Mouse (Mus musculus): ENCODE results near the gene Clpb. TPM values are rescaled to one million over a fixed set of nuclear protein-coding genes. Genes with fewer than 3 reads are reported as not detected.

Clpb gene
- polyA plus RNA-seq, 2 experiments from 2014 or later: 8.8 to 13.3 TPM

DNA sequence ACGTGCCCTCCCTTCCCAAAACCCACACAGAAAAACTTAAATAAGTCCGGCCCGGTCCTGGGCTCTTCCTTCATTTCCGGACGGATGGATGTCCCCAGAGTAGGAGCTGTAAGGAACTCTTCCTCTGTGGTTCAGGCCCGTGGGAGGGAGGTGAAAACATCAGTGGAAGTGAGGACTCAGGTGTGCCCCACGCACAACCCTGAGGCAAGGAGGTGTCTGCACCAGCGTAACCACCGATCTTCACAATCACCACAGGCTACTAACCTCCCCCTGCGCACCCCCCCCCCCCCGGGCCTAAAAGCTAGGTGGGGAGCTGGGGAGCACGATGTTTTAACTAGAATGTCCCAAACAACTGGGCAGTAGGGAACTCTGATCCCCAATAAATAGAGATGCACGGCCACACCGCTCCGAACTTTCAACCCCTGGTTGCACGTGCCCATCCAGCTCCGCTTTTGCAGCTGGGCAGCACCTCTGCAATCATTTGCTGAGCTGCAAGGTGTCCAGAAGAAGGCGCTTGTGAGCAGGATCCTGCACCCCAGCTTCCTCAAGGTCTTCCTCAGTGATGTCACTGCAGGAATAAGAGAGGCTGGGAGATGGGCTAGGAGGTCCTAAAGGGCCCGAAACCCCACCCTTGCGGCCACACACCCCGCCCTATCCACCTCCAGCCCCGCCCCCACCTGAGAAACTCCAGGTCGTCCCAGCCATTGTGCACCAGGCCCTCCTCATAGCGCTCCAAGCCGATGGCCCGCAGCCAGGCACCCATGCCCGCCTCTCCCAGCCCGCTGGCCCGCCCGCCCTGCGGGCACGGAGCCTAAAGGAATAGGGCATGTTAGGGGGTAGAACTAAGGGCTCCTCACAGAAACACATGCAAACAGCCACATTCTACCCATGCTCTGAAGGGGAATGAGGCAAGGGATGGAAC lies 159.7 kb downstream of the Clpb start:
- ATAC-seq: no peak

DNA sequence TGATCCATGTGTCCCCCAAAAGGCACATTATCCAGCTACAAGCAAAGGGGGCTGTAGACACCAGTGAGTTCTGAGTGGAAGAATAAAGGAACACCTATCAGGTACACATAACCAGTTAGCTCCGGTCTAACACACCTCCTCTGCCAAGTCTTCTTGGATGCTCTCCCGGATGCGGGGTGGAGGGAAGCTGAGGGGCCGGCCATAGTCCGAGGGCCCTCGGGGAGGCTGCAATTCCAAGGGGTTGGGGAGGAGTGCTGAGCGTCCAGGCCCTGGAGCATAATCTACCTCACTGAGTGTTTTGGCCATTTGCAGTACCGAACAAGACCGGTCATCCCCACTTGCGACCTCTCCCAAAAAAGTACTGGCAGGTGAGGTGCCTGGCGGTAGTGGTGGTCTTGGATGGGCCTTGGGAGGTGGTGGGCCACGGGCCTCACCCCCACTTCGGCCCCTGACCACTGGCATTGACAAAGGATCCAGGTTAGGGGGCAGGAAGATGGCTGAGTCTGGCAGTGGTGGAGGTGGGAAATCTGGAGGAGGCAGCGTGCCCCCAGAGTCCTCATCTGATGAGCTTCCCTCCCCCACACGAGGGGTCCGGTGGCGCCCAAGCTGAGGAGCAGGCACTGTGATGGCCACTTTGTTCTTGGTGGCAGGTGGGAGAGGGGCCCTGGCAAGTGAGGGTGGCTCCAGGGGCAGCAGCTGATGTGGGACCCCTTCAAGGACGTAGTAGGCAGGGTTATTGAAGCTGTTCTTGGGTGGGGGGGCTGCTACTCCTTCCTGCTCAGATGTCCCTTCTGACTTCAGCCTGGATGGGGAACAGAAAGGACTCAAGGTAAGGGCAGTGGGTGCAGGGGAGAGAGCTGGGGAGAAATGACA lies 160.6 kb downstream of the Clpb start:
- no peak for ATAC-seq

DNA sequence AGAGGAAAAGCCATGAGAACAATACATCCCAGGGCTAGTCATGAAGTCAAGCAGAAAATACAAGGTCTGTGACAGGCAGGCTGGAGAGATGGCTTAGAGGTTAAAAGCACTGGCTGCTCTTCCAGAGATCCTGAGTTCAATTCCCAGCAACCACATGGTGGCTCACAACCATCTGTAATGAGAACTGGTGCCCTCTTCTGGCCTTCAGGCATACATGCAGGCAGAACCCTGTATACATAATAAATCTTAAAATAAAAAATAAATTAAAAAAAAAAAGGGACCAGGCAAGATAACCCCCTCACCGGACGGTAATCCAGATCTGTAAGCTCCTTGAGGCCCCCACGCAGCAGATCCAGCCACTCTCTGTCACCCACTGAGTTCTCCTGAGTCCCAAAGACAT lies 166.9 kb downstream of the Clpb start:
- no peak for ATAC-seq

DNA sequence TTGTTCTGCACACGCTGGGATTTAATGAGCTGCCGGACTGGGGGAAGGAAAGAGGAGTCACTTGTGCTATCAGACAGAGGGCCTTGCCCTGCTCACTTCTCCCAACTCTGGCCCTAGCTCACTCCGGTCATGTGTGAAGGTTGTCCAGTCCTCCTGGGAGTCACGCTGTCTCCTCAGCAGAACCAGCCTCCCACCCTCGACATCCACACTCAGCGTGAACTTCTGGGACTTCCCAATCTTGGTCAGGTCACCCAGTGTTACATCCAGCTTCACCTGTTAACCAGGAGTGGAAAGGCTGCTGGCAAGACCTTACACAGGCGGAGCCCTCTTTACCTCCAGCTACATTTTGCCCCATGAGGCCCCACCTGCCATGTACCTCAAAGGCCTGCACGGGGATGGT lies 168.0 kb downstream of the Clpb start:
- ATAC-seq: no peak

DNA sequence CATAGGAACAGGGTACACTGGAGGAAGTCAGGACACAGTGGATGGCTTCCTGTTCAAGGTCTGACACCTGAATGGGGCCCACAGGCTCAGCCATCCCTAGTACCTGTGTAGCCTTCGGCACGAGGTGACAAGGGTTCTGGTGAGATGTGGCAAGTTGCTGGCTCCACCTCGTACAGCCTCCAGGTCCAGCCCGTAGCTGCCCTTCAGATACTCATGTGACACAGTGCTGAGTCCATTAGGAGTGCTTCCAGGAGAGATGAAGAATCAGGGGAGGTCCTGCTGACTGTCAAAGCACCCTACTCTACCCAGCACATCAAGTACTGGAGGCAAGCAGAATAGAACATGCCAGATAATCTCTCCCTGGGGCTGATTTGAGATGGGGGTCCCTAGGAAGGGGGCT lies 168.9 kb downstream of the Clpb start:
- ATAC-seq: no peak

DNA sequence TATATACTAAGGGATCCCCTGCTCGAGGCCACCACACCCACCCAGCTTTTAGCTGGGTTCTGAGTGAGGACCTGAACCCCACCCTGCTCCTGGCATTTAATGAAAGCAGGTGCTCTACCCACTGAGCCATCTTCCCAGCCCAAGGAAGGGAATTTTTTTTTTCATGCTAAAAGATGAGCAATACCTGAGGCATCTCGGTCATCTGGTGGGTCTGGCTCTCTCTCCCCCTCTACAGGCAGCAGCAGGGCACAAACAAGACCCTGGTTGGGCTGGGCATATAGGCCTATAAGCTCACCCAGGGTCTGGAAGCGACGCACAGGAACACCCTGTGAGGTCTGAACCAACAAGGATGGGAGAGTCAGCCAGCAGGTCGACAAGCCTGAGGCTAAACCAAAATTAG lies 169.9 kb downstream of the Clpb start:
- no peak for ATAC-seq

DNA sequence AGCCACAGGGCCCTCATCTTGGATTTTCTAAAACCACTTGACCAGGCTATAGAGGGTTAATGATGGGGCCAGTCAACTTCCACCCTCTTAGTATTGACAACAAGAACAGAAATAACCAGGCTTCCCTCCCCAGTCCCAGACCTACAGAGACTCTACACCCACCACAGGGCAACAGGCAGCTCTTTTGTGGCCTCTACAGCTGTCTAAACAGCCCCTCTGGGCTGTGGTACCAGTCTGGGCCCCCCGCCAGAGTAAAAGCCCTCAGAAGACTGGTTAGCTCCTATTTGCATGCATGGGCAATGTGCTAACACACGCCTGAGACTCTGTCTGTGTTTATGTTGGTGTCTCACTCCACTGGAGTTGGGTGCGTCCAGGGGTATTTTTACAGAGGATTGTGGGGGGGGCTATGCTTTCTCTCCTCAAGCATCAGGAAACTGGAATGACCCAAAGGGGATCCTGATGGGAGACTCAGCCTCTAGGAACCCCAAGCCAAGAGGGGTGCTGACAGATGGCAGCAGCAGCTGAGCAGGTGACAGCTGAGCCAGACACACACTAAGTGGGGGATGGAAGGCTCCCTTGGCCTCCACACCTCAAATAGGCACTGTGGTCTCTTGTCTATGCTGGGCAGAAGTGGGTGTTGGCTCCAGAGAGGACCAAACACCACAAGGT lies 170.6 kb downstream of the Clpb start:
- ATAC-seq: no peak

DNA sequence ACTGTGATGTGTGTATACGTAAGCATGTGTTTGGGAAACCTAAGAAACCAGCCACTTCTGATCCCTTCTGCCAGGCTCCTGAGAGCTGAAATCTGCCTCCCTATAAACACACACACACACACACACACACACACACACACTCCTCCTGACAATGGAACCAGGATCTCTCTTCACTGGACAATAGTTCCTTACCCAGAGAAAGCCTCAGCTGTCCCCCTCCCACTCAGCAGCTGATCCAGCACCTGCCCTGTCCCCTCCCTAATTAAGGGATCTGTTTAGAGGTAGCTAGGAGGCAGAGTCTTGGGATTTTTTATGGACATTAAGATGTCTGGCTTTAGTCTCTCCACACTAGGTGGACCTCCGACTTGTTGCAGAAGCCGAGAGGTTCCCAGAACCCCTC lies 171.5 kb downstream of the Clpb start:
- no peak for ATAC-seq

DNA sequence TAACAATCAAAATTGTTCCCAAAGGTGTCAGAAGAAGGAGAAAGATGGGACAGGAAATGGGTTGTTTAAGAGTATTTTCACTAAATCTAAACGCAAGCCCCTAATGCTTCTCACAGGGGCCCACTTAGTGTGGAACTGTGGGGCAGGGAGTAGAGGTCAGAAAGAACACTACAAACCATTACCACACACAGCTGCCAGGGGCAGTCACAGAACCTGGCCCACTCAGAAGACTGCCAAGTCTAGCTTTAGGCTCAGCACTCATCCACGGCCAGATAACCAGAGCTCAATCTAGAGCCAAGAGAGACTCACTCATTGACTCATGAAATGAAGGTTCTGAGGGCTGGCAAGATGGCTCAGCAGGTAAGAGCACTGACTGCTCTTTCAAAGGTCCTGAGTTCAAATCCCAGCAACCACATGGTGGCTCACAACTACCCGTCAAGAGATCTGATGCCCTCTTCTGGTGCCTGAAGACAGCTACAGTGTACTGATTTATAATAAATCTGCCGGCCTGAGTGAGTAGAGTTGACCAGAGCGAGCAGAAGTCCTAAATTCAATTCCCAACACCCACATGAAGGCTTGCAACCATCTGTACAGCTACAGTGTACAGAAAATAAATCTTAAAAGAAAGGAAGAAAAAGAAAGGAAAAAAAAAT lies 172.2 kb downstream of the Clpb start:
- ATAC-seq: no peak

DNA sequence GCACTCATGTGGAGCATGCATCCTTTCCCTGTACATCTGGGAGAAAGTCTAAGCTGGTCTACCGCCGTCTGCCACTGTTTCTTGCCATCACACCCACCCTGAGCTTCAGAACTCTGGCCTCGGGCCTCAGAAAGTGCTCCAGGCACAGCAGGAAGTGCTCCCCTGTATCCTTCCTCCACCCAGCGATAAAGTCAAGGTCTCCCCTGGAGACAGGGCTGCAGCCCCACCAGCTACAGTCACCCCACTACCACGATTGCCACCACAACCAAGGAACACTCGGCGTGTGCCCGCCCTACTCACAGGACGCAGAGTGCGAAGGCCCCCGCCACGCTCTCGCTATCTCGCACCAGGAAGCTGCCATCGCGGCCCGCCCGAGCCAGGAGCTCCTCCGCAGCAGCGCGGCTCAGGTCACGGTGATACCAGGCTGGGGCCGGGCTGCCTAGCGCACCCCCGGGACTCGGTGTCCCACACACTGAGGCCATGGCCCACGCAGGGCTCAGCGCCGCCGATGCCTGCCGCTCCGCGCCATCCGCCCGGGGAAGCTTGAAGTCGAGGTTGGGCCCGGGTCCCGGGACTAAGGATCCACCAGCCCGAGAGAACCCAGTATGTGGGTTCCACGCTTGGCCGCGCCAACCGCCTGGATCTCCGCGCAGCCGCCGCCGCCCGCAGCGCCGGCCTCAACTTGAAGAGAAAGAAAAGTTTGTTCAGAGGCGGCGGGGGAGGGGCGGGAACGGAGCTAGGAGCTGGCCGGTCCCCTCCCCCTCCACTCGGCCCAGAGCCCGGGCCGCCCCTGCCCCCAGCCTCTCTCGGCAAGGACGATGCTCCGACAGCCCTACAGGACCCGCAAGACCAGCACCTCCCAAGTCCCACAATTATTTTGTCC lies 173.1 kb downstream of the Clpb start:
- ATAC-seq: peak; percentile 51

DNA sequence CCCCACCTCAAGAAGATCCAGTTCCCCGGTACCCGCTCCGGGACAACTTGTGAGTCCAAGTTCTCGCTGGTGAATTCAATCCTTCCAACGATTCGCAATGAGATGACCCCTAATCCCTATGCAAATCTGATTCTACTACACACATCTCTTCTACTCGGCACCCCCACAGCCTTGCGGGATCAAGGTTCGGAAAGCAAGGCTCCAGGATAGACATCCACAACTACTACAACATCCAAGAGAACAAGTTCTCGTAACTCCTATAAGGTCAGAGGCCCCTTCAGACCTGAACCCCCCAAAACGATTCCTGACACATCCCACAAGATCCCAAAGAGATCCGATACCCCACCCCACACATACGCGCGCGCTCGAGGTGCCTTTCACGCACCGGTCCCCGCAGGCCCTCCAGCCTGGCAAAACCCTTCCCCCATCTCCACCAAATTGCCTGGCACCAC lies 173.7 kb downstream of the Clpb start:
- no peak for ATAC-seq

DNA sequence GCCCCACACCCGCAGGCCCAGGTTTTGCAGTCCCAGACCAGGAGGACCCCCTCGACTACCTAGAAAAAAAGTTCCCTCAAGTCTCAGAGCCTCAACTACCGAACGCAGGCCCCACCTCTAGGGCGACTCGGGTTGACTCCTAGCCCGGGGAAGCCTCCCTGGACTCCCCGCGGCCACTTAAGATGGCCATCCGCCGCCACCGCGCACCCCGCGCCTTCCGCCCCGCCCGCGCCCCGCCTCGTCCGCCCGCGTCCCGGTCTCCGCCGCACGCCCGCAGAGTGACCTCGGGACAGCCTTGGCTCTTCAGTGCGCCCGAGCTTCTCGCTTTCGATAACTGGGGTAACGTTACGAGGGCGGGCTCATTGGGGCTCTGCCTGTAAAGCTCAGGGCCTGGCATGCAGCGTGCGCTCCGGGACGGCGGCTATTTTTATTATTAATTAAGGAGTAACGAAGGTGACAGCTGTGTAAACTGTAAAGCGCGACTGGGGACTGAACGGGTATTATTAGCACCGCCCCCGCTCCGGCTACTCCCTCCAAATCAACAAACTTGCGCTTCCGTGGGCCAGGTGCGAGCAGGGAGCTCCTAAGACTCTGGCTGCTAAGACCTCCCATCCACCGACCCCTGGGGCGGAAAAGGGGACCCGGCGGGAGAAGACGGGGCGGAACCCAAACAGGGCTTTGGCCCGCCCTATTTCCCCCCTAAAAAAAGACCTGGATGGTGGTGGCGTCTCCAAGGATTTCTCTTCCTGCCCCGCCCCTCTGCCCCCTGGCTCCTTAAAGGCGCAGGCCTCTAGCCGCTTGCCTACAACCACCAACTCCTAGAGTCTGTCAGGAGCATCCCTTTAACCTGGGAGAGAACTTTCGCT lies 174.4 kb downstream of the Clpb start, which contains the start of gene Inppl1:
Gene Inppl1 (minus strand): TSS at position 624 of the 866 bp plus-strand sequence.
- ATAC-seq: peak; percentile 41

DNA sequence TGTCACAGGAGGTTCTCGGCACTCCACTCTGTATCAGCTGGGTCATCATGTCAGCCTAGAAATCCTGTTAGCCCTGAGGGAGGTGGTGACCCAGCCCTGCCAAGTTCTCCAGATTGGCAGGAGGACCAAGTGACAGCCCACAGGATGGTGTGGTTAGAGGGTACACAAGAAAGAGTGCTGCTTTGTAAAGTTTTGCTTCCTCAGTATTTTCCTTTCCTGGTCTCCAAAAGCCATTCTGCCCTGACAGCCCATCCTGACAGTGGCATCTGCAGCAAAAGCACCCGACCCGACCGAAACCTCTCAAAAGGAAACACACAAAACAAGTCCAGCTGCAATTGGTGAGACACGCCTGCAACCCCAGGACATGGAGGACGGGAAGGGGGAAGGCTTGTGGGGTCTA lies 180.8 kb downstream of the Clpb start:
- ATAC-seq: no peak

Other genes with a start within 250 kb of the Clpb start
- 10 to 100 TPM; 13.4 to 18.5 TPM for gene Pde2a, start 241.9 kb upstream of the Clpb start, polyA plus RNA-seq (2017; shearing (Covaris generic))
- 100 to 1,000 TPM in 1 of 2 experiments, 10 to 100 TPM in 1; 54.4 to 136 TPM for gene Art2b, start 78.0 kb upstream of the Clpb start, polyA plus RNA-seq (2017; shearing (Covaris generic))
- gene Phox2a, start 154.7 kb downstream of the Clpb start, polyA plus RNA-seq (2017; shearing (Covaris generic)): not detected
- 1 to 10 TPM; 1.5 to 2.6 TPM for gene Inppl1, start 174.6 kb downstream of the Clpb start, polyA plus RNA-seq (2017; shearing (Covaris generic))
- not detected for gene Folr2, start 193.6 kb downstream of the Clpb start, polyA plus RNA-seq (2017; shearing (Covaris generic))
- gene Anapc15, start 200.1 kb downstream of the Clpb start, polyA plus RNA-seq (2017; shearing (Covaris generic)): 10 to 100 TPM; 47.2 to 61.9 TPM
- gene Folr1, start 207.2 kb downstream of the Clpb start, polyA plus RNA-seq (2017; shearing (Covaris generic)): not detected
- gene Lamtor1, start 242.3 kb downstream of the Clpb start, polyA plus RNA-seq (2017; shearing (Covaris generic)): 100 to 1,000 TPM; 127 to 131 TPM
- gene Tomt, start 242.7 kb downstream of the Clpb start, polyA plus RNA-seq (2017; shearing (Covaris generic)): under 1 TPM in 1 of 2 experiments, not detected in 1; 0.46 TPM